Mouse (Mus musculus) cerebellum, postnatal 25 days (tissue): Measurements from ENCODE around the gene Gabrp.

ENCODE experiments used
- DNase-seq, 2 experiments: peaks; one replicate each; pipeline ENCODE4 v3.0.0; 2021; ENCODE audit warnings: mixed read lengths in 2 of 2

Gene Gabrp

DNA sequence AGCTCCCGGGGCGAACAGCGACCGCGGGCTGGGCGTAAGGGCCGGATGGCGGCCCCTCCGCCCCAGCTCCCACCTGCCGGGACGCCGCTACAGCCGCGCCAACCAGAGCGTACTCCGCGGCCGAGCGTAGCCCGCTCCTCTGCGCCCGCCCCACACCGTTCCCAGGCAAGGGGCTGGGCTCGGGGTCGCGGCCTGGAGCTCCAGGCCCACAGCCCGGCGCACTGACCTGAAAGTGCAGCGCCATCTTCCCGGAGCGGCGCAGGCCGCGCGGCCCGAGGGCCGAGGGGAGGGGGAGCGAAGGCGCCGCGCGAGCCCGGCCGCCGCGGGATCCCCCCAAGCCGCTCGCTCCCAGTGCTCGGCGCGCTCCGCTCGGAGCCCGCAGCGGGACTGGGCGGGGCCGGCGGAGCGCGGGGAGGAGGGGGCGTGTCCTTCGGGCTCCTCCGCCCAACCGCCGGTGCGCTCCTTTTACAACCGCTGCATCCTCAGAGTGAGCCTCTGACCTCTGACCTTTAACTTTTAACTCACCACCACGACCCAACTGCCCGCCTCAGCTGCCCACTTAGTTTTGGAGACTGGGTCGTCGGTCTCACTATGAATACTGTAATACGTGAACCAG lies 65.3 kb downstream of the Gabrp start, which contains the start of gene Ranbp17:
Gene Ranbp17, minus strand, starts transcription at position 371 of the 616 bp plus-strand sequence.
- DNase-seq: peak; percentile 70 to 83

DNA sequence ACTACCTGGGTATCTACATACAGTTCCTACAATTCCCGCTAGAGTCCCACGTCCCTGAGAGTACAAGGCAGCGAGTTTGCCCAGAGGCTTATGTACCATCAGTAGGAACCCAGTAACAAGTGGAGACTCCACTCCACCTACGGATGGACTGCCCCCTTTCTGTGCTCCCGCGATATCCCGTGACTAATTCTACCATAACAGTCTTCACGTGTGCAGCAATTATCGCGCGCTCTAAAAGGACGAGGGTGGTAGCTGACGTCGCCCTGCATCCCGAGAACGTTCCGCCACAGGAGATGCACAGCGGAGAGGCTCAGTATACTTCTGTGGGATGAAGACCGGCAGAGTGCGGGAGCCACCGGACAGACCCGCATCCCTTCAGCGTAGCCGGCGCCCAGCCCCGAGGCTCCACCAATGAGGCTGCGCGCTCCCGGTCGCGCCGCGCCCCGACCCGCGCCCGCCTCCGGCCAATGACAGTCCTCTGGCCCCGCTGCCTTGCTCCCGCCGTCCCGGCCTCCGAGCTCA lies 65.8 kb downstream of the Gabrp start:
- peak; percentile 86 to 88 for DNase-seq

DNA sequence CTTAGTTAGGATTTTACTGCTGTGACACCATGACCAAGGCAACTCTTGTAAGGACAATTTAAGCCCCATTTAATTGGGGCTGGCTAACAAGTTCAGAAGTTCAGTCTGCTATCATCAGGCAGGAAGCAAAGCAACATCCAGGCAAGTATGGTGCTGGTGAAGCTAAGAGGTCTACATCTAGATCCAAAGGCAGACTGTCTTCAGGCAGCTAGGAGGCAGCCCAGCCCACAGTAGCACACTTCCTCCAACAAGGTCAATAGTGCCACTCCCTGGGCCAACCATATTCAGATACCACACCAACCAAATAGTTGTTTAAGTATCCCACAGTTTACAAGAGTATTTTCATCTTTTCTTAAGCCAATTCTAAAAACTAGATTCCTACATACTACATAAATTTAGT lies 69.4 kb downstream of the Gabrp start:
- no peak for DNase-seq
